ENCODE assay signal across 9 mouse cellular contexts in genomic region chr16:43169273-43169905, GRCm38 (mm10).
"Had no signal": no experiment of that assay in that cellular context is flagged by ENCODE, and none has a peak within 500 bp of the region (broad histone marks: within the 10 kb centered on the region; RNA-seq: fewer than 3 reads in every experiment).

No protein-coding gene starts in this region.

- H3K27ac ChIP-seq: limb, embryonic 10.5 days; liver, embryonic 13.5 days; lung, embryonic 15.5 days; midbrain, embryonic 13.5 days; neural tube, embryonic 15.5 days; stomach, postnatal 0 days had no signal

- H3K4me3 ChIP-seq: limb, embryonic 10.5 days; liver, embryonic 13.5 days; lung, embryonic 15.5 days; midbrain, embryonic 13.5 days; myocyte; neural tube, embryonic 15.5 days had no signal

- DNase-seq: layer of hippocampus, adult 9-11 months; liver, embryonic 13.5 days; thymus, postnatal 4 days had no signal
